Comparison of ENCODE assay signal across 28 mouse cellular contexts in the genomic region with DNA sequence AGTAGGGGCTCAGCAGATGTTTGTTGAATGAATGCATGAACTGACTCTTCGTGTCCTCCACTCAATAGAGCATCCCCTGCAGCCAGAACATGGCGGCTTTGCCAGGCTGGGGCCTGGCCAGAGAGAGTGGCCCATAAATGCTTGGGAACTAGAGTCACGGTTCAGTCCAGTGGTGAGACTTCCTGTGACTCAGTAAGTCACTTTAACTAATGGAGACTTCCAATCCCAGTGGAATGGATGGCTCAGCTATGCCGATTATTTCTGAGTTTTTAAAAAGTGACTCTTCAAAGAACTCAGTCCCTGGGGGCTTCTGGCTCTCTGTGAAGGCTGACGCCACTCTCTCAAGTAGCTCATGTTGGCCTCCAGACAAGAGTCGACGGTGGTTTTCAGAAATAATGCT.
DNase-seq lines count a peak whose midpoint lies in the region.
"Had no signal": no experiment of that assay in that cellular context is flagged by ENCODE, and none has a peak within 500 bp of the region (broad histone marks: within the 10 kb centered on the region; RNA-seq: fewer than 3 reads in every experiment).

No protein-coding gene starts in this region.

- H3K4me3 ChIP-seq in brown adipose tissue, adult 24 weeks (ENCODE audit: insufficient read depth, low read depth, low read length), result no peak overlapping the region
- H3K4me3 ChIP-seq: embryonic facial prominence, embryonic 12.5 days; forebrain, embryonic 10.5 days; forebrain, embryonic 15.5 days; hindbrain, embryonic 10.5 days; hindbrain, embryonic 15.5 days; limb, embryonic 10.5 days; limb, embryonic 15.5 days; liver, embryonic 13.5 days; midbrain, embryonic 10.5 days; midbrain, embryonic 15.5 days had no signal

- H3K4me1 ChIP-seq in brown adipose tissue, adult 24 weeks (ENCODE audit: control insufficient read depth, insufficient read depth, insufficient read length, low read length), result peaks cover 5% of the 10 kb centered on the region
- H3K4me1 ChIP-seq: forebrain, embryonic 15.5 days; hindbrain, embryonic 15.5 days; liver, embryonic 13.5 days; midbrain, embryonic 15.5 days had no signal

- intact Hi-C loops in heart, postnatal 10 days (cut with DNase I), result no loop called here
- intact Hi-C loops in heart, postnatal 36 days (cut with DNase I), result no loop called here

- peak overlapping the region; percentile 45; the same call in 1 of the 2 replicates for H3K27ac ChIP-seq in brown adipose tissue, adult 24 weeks (replicated peaks; ENCODE audit: low read depth, low read length)
- H3K27ac ChIP-seq: embryonic facial prominence, embryonic 12.5 days; forebrain, embryonic 10.5 days; forebrain, embryonic 15.5 days; hindbrain, embryonic 10.5 days; hindbrain, embryonic 15.5 days; limb, embryonic 15.5 days; liver, embryonic 13.5 days; midbrain, embryonic 10.5 days; midbrain, embryonic 15.5 days had no signal

- DNase-seq in heart, postnatal 10 days, result peak; percentile 47 to 48
- no peak for DNase-seq in heart, postnatal 36 days
- peak; percentile 42 for DNase-seq in kidney, postnatal 10 days
- no peak for DNase-seq in kidney, adult 9 months
- DNase-seq in 3134 (ENCODE audit: extremely low read depth, insufficient read length, low spot score), result peak; percentile 69
- DNase-seq in B cell, adult 2 months, result no peak
- DNase-seq in spleen, postnatal 10 days (ENCODE audit: low spot score in 2 of 2), result no peak
- DNase-seq: adrenal gland, postnatal 14 days; cerebellum, adult 11-12 months; cerebellum, adult 9-11 months; embryo, embryonic 11 days; gastrocnemius, postnatal 25 days; heart, adult 11 months; kidney, adult 11 months; kidney, postnatal 36 days; layer of hippocampus, adult 9-11 months; liver, embryonic 13.5 days; lung, embryonic 14.5 days had no signal

Comparison
In these comparisons a context has a peak if more than half of its experiments do, and no peak if none do; other contexts are left out.
1. DNase-seq: peak in heart, postnatal 10 days (2 of 2), kidney, postnatal 10 days (single experiment) and 3134 (single experiment); none in heart, postnatal 36 days (0 of 2), kidney, adult 9 months (single experiment), B cell, adult 2 months (0 of 2) and spleen, postnatal 10 days (0 of 2).